Mouse (Mus musculus): ENCODE data around the gene Ift20. TPM values are rescaled to one million over a fixed set of nuclear protein-coding genes. Genes with fewer than 3 reads are reported as not detected.
"Not testable (repeated sequence)": the region's sequence is repeated elsewhere in the genome, so short reads cannot be mapped to it uniquely, and the experiment has no call there.

Gene Ift20
- polyA plus RNA-seq, 1 experiment, result 40.0 TPM

- TF ChIP-seq EP300 (IDR thresholded peaks at IDR 0.05; ENCODE audit: insufficient read depth, low read depth, low read length), result no peak
- H3K36me3 ChIP-seq (ENCODE audit: control insufficient read depth, insufficient read depth, low read length, poor library complexity, severe bottlenecking), result peaks cover 24% of the 10 kb centered on the region
These were observed 38.4 kb downstream of the Ift20 start for GRCm38 (mm10) chr11:78574536-78574935.

DNA sequence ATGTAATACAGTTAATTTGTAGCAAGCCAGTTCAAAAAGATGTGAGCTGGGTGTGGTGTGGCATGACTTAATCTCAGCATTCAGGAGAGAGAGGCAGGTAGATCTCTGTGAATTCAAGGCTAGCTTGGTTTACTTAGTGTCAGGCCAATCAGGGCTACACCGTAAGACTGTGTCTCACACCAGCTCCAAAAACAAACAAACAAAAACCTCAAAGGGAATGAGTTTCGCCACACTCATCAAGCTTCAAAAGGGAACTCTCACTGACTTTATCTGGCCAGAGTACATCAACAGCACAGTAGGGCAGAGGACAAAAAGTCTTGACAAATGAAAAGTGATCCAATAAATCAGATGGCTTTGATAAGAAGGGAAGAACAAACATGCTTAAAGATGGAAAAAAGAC is 38.8 kb downstream of the Ift20 start:
- Histone ChIP-seq H3K4me3 (ENCODE audit: low read depth, low read length) (no peak overlapping the region), H3K27me3 (ENCODE audit: control insufficient read depth, insufficient read depth, low read length, poor library complexity, severe bottlenecking) (no peaks in the 10 kb centered on the region), H3K9ac (ENCODE audit: low read depth, poor library complexity, severe bottlenecking) (no peak overlapping the region), H3K27ac (ENCODE audit: insufficient read depth, low read length) (no peak overlapping the region), H3K4me1 (ENCODE audit: control insufficient read depth, insufficient read depth, low read length) (no peaks in the 10 kb centered on the region), H3K9me3 (replicated peaks; ENCODE audit: control insufficient read depth, insufficient read depth, low read length, poor library complexity, severe bottlenecking) (no peaks in the 10 kb centered on the region; the same call in 1 of the 2 replicates), H3K36me3 (ENCODE audit: control insufficient read depth, insufficient read depth, low read length, poor library complexity, severe bottlenecking) (peaks cover 24% of the 10 kb centered on the region)
- no peak for TF ChIP-seq EP300 (IDR thresholded peaks at IDR 0.05; ENCODE audit: insufficient read depth, low read depth, low read length)
- TF ChIP-seq POLR2A (IDR thresholded peaks at IDR 0.05; ENCODE audit: insufficient read depth, low read length), result no peak

More at GRCm38 (mm10) chr11:78574536-78574935, 38.4 kb downstream of the Ift20 start:
- Histone ChIP-seq H3K27ac (ENCODE audit: insufficient read depth, low read length) (no peak overlapping the region), H3K4me1 (ENCODE audit: control insufficient read depth, insufficient read depth, low read length) (no peaks in the 10 kb centered on the region), H3K9ac (ENCODE audit: low read depth, poor library complexity, severe bottlenecking) (no peak overlapping the region), H3K27me3 (ENCODE audit: control insufficient read depth, insufficient read depth, low read length, poor library complexity, severe bottlenecking) (no peaks in the 10 kb centered on the region), H3K9me3 (replicated peaks; ENCODE audit: control insufficient read depth, insufficient read depth, low read length, poor library complexity, severe bottlenecking) (no peaks in the 10 kb centered on the region; the same call in 1 of the 2 replicates), H3K4me3 (ENCODE audit: low read depth, low read length) (no peak overlapping the region)

GRCm38 (mm10) chr11:78582848-78583247 is 46.7 kb downstream of the Ift20 start:
- Histone ChIP-seq H3K27me3 (ENCODE audit: control insufficient read depth, insufficient read depth, low read length, poor library complexity, severe bottlenecking) (no peaks in the 10 kb centered on the region), H3K27ac (ENCODE audit: insufficient read depth, low read length) (no peak overlapping the region), H3K9ac (ENCODE audit: low read depth, poor library complexity, severe bottlenecking) (no peak overlapping the region), H3K36me3 (ENCODE audit: control insufficient read depth, insufficient read depth, low read length, poor library complexity, severe bottlenecking) (peaks cover 26% of the 10 kb centered on the region), H3K4me3 (ENCODE audit: low read depth, low read length) (no peak overlapping the region), H3K4me1 (ENCODE audit: control insufficient read depth, insufficient read depth, low read length) (no peaks in the 10 kb centered on the region), H3K9me3 (replicated peaks; ENCODE audit: control insufficient read depth, insufficient read depth, low read length, poor library complexity, severe bottlenecking) (no peaks in the 10 kb centered on the region; the same call in 1 of the 2 replicates)
- TF ChIP-seq EP300 (IDR thresholded peaks at IDR 0.05; ENCODE audit: insufficient read depth, low read depth, low read length) (no peak), POLR2A (IDR thresholded peaks at IDR 0.05; ENCODE audit: insufficient read depth, low read length) (no peak)

DNA sequence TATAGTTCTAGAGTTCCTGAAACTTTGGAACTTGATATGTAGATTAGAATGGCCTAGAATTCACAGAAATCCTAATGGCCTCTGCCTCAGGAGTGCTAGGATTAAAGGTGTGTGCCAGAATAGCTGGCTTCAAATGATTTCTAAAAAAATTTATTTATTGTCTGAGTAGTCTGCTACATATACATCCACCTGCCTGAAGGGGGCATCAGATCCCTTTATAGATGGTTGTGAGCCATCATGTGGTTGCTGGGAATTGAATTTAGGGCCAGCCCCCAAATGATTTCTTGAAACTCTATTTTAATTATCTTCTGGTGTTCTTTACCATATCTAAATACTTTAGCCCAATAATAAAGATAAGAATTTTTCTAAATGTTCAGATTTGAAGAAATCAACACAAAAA is 49.9 kb downstream of the Ift20 start:
- no peaks in the 10 kb centered on the region for H3K4me1 ChIP-seq (ENCODE audit: control insufficient read depth, insufficient read depth, low read length)
- no peaks in the 10 kb centered on the region for H3K9me3 ChIP-seq (replicated peaks; ENCODE audit: control insufficient read depth, insufficient read depth, low read length, poor library complexity, severe bottlenecking)
- H3K9ac ChIP-seq (ENCODE audit: low read depth, poor library complexity, severe bottlenecking), result no peak overlapping the region
- H3K27me3 ChIP-seq (ENCODE audit: control insufficient read depth, insufficient read depth, low read length, poor library complexity, severe bottlenecking), result no peaks in the 10 kb centered on the region
- H3K27ac ChIP-seq (ENCODE audit: insufficient read depth, low read length), result no peak overlapping the region
- H3K36me3 ChIP-seq (ENCODE audit: control insufficient read depth, insufficient read depth, low read length, poor library complexity, severe bottlenecking), result peaks cover 16% of the 10 kb centered on the region
- TF ChIP-seq EP300 (IDR thresholded peaks at IDR 0.05; ENCODE audit: insufficient read depth, low read depth, low read length), result no peak
- no peak for TF ChIP-seq POLR2A (IDR thresholded peaks at IDR 0.05; ENCODE audit: insufficient read depth, low read length)
- H3K4me3 ChIP-seq (ENCODE audit: low read depth, low read length), result no peak overlapping the region

DNA sequence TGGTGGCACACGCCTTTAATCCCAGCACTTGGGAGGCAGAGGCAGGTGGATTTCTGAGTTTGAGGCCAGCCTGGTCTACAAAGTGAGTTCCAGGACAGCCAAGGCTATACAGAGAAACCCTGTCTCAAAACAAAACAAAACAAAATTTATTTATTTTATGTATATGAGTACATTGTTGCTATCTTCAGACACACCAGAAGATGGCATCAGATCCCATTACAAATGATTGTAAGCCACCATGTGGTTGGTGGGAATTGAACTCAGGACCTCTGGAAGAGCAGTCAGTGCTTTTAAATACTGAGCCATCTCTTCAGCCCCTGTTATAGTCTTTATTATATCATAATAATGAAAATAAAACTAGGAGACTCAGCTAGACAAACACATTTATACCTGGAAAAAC is 51.5 kb downstream of the Ift20 start:
- H3K27ac ChIP-seq (ENCODE audit: insufficient read depth, low read length); H3K9ac ChIP-seq (ENCODE audit: low read depth, poor library complexity, severe bottlenecking); H3K4me1 ChIP-seq (ENCODE audit: control insufficient read depth, insufficient read depth, low read length); H3K9me3 ChIP-seq (replicated peaks; ENCODE audit: control insufficient read depth, insufficient read depth, low read length, poor library complexity, severe bottlenecking); H3K27me3 ChIP-seq (ENCODE audit: control insufficient read depth, insufficient read depth, low read length, poor library complexity, severe bottlenecking); H3K4me3 ChIP-seq (ENCODE audit: low read depth, low read length): not testable (repeated sequence)
- peaks cover 13% of the 10 kb centered on the region for H3K36me3 ChIP-seq (ENCODE audit: control insufficient read depth, insufficient read depth, low read length, poor library complexity, severe bottlenecking)

Other genes starting within 250 kb of the Ift20 start
- 0.75 and 1.1 TPM in 2 replicates for gene BC030499, start 245.5 kb upstream of the Ift20 start, polyA plus RNA-seq (2011; ENCODE audit: insufficient read depth, insufficient read length, low read depth, missing spikeins)
- 66.9 and 68.8 TPM in 2 replicates for gene Spag5, start 234.8 kb upstream of the Ift20 start, polyA plus RNA-seq (2011; ENCODE audit: insufficient read depth, insufficient read length, low read depth, missing spikeins)
- gene Aldoc, start 213.4 kb upstream of the Ift20 start, polyA plus RNA-seq (2011; ENCODE audit: insufficient read depth, insufficient read length, low read depth, missing spikeins), result 32.5 and 55.1 TPM in 2 replicates
- 24.2 and 29.5 TPM in 2 replicates for gene Pigs, start 207.9 kb upstream of the Ift20 start, polyA plus RNA-seq (2011; ENCODE audit: insufficient read depth, insufficient read length, low read depth, missing spikeins)
- 25.7 and 28.7 TPM in 2 replicates for gene Unc119, start 192.9 kb upstream of the Ift20 start, polyA plus RNA-seq (2011; ENCODE audit: insufficient read depth, insufficient read length, low read depth, missing spikeins)
- gene Foxn1, start 149.8 kb upstream of the Ift20 start, polyA plus RNA-seq (2011; ENCODE audit: insufficient read depth, insufficient read length, low read depth, missing spikeins), result not detected in 2 replicates
- gene Slc13a2, start 114.1 kb upstream of the Ift20 start, polyA plus RNA-seq (2011; ENCODE audit: insufficient read depth, insufficient read length, low read depth, missing spikeins), result not detected in 2 replicates
- gene Slc46a1, start 70.7 kb upstream of the Ift20 start, polyA plus RNA-seq (2011; ENCODE audit: insufficient read depth, insufficient read length, low read depth, missing spikeins), result 6.5 and 9.1 TPM in 2 replicates
- 2.0 and 3.1 TPM in 2 replicates for gene Sarm1, start 38.6 kb upstream of the Ift20 start, polyA plus RNA-seq (2011; ENCODE audit: insufficient read depth, insufficient read length, low read depth, missing spikeins)
- not detected in 2 replicates for gene Vtn, start 37.3 kb upstream of the Ift20 start, polyA plus RNA-seq (2011; ENCODE audit: insufficient read depth, insufficient read length, low read depth, missing spikeins)
- not detected in 2 replicates for gene Sebox, start 32.9 kb upstream of the Ift20 start, polyA plus RNA-seq (2011; ENCODE audit: insufficient read depth, insufficient read length, low read depth, missing spikeins)
- gene Tmem199, start 24.2 kb upstream of the Ift20 start, polyA plus RNA-seq (2011; ENCODE audit: insufficient read depth, insufficient read length, low read depth, missing spikeins), result 41.6 and 41.7 TPM in 2 replicates
- gene Poldip2, start 24.2 kb upstream of the Ift20 start, polyA plus RNA-seq (2011; ENCODE audit: insufficient read depth, insufficient read length, low read depth, missing spikeins), result 72.1 and 75.3 TPM in 2 replicates
- gene Tnfaip1, start within 50 bp of the Ift20 start, polyA plus RNA-seq (2011; ENCODE audit: insufficient read depth, insufficient read length, low read depth, missing spikeins), result 38.2 and 41.2 TPM in 2 replicates
- 89.0 and 90.1 TPM in 2 replicates for gene Tmem97, start 14.4 kb downstream of the Ift20 start, polyA plus RNA-seq (2011; ENCODE audit: insufficient read depth, insufficient read length, low read depth, missing spikeins)
- 39.7 and 47.6 TPM in 2 replicates for gene Nlk, start 161.0 kb downstream of the Ift20 start, polyA plus RNA-seq (2011; ENCODE audit: insufficient read depth, insufficient read length, low read depth, missing spikeins)
- 16.1 and 18.3 TPM in 2 replicates for gene Ccnq, start 215.4 kb downstream of the Ift20 start, polyA plus RNA-seq (2011; ENCODE audit: insufficient read depth, insufficient read length, low read depth, missing spikeins)

Measured in ES-Bruce4 (cell line).